Mouse (Mus musculus): ENCODE measurements around the gene Nptx1. TPM values are rescaled to one million over a fixed set of nuclear protein-coding genes. Genes with fewer than 3 reads are reported as not detected.
A peak's percentile ranks its signal among the peaks of the same experiment; 100 is the strongest.

The Nptx1 gene
- total RNA-seq, 4 experiments from 2014 or later = 0.09 to 0.24 (median 0.16) TPM

- DNase-seq (ENCODE audit: low spot score) = no peak
Observed at GRCm38 (mm10) chr11:119493516-119493915, 54.0 kb downstream of the Nptx1 start.

GRCm38 (mm10) chr11:119492830-119493229, 54.7 kb downstream of the Nptx1 start:
- DNase-seq (ENCODE audit: low spot score) = no peak

GRCm38 (mm10) chr11:119491690-119492087, 55.9 kb downstream of the Nptx1 start:
- DNase-seq (ENCODE audit: low spot score) = no peak

GRCm38 (mm10) chr11:119490861-119491689, 56.5 kb downstream of the Nptx1 start, which contains the start of gene Endov:
Gene Endov, plus strand, starts transcription at chr11:119491347.
- peak; percentile 96 for DNase-seq (ENCODE audit: low spot score)

Other genes starting within 250 kb of the Nptx1 start
- gene Eif4a3, start 247.7 kb downstream of the Nptx1 start, total RNA-seq (2022) = 10 to 100 TPM; 57.7 to 77.2 (median 66.8) TPM
- gene Card14, start 240.0 kb downstream of the Nptx1 start, total RNA-seq (2022) = under 1 TPM in 2 of 4 experiments, not detected in 2; 0.13 to 0.14 TPM
- 1 to 10 TPM; 4.6 to 5.6 (median 5.3) TPM for gene Sgsh, start 192.2 kb downstream of the Nptx1 start, total RNA-seq (2022)
- 1 to 10 TPM; 2.3 to 4.6 (median 3.1) TPM for gene Slc26a11, start 192.2 kb downstream of the Nptx1 start, total RNA-seq (2022)
- 10 to 100 TPM; 11.1 to 16.0 (median 13.2) TPM for gene Rnf213, start 154.7 kb downstream of the Nptx1 start, total RNA-seq (2022)
- 10 to 100 TPM in 1 of 4 experiments, 1 to 10 TPM in 3; 7.2 to 13.2 (median 7.9) TPM for gene Endov, start 56.4 kb downstream of the Nptx1 start, total RNA-seq (2022)
- 10 to 100 TPM; 30.3 to 35.6 (median 32.7) TPM for gene Rptor, start 55.2 kb upstream of the Nptx1 start, total RNA-seq (2022)